Mouse (Mus musculus) heart, adult 8-10 months (tissue): ENCODE measurements at regions not wholly inside any gene's neighbourhood (a gene's known extent, or its start where the extent isn't known, plus 50 kb on each side); places are given as distances from the start of the nearest gene placed in this dataset.
A peak's percentile ranks its signal among the peaks of the same experiment; 100 is the strongest.

Experiments
- DNase-seq: peaks from one replicate; pipeline ENCODE4 v3.0.0; 2022; ENCODE audit warnings: low spot score

DNA sequence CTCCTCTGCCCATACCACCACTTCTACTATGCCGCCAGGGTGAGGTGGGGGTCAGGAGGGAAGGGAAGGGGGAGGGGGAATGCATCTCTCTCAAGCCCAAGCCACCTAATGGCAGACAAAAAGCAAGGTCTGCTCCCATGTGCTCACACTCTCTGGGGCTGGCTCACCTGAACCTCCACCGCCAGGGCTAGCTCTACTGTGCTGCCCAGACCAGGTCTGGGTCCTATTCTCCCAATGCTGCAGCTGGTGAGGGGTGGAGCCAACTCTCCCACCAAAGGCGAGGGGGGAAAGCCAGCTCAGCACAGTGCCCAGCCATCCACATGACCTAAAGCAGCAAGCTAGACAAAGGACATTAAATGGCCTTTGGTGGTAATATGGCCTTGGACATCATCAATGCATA, 158.6 kb downstream of the Chic2 start:
- no peak for DNase-seq

DNA sequence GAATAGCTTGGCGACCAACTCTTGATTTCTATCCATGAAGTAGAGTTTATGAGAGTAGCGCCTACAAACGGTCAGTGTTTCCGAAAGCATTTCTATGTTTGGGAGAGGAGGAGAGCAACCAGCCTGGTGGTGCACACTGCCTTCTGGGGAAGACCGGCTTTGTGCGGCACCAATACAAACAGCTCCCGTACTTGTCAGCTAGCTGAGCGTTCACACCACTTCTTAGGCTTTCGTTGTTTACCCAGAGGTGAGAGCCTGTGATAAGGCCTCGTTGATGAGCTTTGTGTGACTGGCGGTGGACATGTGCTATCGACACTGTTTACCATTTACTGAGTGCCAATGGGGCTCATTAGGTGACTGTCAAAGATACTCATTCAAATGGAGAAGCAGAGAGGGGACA, 162.0 kb downstream of the Chic2 start:
- DNase-seq: no peak

DNA sequence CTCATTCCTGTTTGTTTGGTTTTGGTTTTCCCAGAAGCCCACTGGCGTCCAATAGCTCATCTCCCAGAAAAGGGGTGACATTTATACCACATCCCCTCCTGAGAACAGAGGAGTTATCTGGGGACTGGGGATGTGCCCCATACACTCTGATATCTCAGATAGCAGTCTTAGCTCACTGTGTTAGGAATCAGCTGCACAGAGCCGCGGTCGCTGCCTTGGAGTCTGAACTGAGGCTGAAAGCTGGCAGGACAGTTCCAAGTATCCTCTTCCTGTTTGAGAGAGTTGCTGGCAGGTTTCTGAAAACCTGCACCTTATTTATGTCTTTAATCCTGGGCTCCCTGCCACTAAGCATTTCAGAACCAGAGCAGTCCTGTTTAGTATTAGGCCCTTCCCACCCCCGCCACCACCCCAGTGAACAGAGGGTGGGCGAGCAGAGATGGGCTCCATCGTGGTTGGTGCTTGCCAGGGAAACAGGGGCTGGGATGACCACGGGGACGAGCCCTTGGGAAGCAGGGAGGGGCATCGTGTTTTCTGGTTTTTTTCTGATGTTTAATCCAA, 163.8 kb downstream of the Chic2 start:
- no peak for DNase-seq

GRCm38 (mm10) chr5:74880048-74880437, 164.5 kb downstream of the Chic2 start:
- DNase-seq: no peak

DNA sequence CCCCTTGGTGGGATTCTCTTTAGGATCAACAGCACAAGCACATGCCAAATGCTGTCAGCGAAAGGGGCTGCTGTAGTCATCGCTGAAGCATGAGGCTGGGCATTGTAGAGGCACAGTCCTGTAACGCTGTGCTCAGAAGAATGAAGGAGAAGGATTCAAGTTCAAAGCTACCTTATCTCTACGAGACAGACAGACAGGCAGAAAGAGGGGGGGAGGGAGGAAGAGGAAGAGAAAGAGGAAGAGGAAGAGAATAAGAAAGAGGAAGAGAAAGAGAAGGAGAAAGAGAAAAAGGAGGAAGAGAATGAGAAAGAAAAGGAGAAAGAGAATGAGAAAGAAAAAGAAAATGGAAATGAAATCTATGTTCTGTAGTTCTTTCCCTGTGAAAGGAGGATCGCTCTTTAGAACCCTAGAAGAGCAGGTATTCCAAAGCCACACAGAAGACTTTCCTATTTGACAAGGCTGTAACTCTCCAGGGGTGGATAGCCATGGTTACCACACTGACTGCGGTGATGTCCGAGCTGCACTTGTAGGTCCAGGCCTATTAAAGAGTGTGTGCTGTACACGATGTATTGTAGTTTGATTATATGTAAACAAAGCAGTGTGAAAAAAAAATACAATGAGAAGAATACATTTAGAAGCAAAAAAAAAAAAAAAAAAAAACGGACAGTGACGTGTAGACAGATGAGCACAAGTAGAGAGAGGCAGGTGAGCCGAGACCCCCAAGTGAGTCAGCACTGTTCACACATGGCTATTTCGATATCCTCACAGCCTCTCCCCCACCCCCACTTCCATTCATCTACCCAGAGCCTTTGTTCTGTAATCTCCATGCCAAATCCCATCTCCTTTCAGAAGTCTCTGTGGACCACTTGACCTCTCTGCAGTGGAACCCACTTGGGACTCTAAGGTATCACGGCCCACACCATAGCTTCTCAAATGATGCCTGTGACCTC, 165.2 kb downstream of the Chic2 start:
- no peak for DNase-seq

- no peak for DNase-seq
Measured at GRCm38 (mm10) chr5:74877595-74877994, 167.0 kb downstream of the Chic2 start.

- DNase-seq: no peak
Measured at GRCm38 (mm10) chr5:74877185-74877584, 167.4 kb downstream of the Chic2 start.

GRCm38 (mm10) chr5:74874691-74875090, 169.9 kb downstream of the Chic2 start:
- peak; percentile 18 for DNase-seq

DNA sequence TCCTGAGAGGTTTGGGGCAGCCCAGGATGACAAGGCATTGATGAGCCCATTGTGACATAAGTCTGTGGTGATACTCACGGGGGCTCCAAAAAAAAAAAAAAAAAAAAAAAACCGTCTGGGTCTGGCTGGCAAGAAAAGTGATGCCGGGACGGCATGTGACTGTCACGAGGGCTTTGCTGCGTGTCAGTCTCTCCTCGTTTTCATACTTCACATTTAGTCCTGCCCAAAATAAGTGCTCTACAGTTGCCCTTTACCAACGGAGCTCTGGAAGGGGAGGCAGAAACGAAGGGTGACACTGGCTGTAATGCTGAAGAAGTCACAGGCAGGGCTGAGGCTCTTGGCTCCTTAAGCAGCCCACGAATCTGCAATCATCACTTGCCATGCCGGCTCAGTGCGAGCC, 167.9 kb upstream of the Lnx1 start:
- DNase-seq: no peak

DNA sequence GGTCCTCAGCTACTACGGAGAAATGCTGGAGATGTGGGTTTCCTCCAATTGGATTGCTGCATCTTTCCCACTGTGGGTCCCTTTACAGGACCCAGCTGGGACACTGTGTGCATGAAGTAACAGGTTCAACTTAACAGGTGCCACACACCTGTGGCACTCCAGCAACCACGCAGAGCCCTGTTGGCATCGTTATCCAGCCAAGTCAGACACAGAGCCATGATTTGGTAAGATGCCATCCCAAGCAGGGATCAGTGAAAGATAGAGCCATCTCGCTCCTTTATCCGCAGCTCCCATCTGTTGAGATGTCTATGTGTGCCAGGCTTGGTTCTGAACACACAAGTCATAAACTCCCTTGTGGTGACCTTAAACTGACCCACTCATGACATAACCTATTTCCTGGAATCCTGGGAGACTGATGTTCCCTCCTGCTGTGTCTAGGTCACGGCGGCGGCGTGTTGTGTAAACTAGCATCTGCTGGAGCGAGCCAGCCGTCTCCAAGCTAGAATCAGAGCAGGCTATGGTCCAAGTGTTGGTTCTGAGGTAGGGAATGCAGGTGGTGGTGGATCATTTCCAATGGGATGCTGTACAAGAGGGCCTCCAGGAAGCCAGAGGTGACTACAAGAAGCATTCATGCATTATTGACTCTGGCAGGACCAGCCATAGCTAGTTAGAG, 164.5 kb upstream of the Lnx1 start:
- DNase-seq: no peak

DNA sequence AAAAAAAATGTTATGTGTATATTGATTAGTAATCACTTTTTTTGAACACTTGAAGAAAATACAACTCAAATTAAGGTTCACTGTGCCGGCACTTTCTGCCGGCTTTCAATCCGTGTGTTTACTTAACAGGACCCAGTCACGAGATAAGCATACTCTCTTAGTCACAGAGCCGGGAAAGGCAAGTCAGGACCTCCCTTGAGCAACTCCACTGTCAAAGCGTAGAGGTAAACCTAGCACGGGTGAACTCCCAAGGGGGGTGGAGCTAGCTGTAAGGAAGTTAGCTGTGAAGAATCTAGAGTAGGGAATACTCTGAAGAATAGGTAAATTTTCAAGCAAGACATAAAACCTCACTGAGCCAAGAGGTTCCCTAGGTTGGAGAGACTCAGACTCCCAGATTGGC, 164.0 kb upstream of the Lnx1 start:
- DNase-seq: no peak

- DNase-seq: no peak
Measured at GRCm38 (mm10) chr5:74865446-74865845, 162.7 kb upstream of the Lnx1 start.

DNA sequence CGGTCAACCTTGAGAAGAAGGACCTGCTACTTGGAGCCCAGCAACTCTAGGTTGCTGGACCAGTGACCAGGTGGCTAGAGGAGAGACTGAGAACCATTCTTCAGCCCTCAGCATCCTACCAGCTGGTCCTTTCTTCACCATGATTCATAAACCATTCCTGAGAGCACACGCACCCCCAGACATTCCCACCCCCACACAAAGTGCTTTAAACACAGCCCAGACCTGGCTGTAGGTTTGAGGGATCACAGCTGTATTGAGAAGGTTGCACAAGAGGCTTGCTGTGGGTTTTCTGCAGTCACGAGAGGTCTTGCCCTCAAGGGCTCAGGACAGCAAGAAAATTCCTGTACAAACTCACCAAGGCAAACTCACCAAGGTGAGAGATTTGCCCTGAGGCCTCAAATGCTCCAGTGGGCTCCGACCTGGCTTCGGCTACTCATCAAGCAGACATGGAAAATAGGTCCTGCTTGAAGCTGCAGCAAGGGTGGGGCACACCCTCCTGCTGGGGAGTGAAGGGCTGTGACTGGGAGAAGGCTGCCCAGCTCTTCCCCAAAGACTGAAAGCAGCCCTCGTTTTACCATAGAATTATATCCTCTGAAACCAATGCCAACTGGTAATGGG, 161.9 kb upstream of the Lnx1 start:
- DNase-seq: no peak

- DNase-seq: peak; percentile 35
Measured at GRCm38 (mm10) chr5:74861297-74861696, 158.6 kb upstream of the Lnx1 start.

DNA sequence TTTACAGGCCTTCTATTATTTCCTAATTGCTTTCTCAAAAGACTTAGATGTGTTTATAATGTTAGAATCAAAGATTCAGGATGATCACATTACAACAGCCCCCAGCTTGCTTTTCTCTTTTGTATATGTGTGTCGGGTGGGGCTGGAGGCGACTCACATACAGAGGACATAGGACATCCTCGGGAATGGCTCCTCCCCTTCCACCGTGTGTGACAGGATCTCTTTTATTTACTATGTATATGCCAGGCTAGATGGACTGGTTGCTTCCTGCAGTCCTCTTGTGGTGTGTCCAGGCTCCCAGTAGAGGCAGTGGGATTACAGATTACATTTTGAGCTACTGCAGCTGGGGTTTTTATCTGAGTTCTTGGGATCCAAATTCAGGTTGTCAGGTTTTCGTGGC, 155.1 kb upstream of the Lnx1 start:
- no peak for DNase-seq

GRCm38 (mm10) chr5:74857161-74857560, 154.4 kb upstream of the Lnx1 start:
- no peak for DNase-seq

DNA sequence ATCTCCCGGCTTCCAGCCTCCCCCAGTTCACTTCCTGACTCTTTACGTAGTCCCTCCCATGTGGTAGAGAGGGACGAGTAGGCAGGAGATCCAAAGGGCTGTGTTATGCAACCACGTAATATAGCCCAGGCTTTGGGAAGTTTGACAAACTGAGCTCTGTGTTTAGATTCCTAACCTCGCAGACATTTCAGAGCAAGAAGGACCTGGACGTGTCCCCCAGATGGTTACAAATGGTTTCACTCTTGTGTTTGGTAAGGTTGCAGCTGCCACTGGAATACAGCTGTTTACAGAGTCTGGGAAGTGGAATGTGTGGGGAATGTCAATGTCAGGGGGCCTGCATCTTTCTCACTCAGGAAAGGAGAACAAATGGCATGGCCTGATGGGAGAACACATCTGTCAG, 145.1 kb upstream of the Lnx1 start:
- DNase-seq: no peak

GRCm38 (mm10) chr5:74846674-74847073, 144.0 kb upstream of the Lnx1 start:
- no peak for DNase-seq

DNA sequence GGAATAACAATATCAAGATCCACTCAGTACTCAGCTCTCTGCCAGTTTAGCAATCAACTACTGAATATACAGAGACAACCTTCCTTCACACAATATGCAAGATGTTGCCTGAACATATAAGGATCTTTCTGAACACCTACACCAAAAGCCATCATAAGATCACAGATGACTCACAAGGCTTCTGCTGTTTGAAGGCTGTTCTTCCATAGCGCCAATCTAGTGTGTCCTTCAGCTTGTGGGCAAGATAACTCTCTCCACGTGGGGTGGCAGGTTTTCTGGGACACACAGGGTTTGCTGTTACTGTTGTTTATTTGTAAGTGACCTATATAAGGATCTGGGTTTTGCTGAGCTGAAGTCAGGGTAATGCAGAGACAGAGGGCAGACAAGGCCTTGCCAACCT, 131.7 kb upstream of the Lnx1 start:
- DNase-seq: no peak

- DNase-seq: no peak
Measured at GRCm38 (mm10) chr5:74833887-74834286, 131.2 kb upstream of the Lnx1 start.

DNA sequence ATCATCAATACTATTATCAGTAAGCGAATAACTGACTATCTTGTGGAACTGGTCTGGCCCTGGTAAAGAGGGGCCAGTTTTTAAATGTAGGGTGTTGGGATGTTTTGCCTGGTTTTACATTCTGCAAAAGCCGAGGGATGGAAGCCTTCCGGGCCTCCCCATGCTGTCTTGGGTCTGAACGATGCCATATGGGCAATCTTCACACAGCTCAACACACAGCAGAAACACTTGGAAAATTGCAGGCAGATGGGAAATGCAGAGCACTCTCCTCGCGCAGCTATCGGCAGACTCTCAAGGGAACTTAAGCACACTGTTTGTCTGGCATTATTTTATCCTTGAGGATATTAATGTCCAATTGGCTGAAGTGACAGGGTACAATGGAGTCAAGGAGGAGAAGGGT, 129.3 kb upstream of the Lnx1 start:
- DNase-seq: no peak

DNA sequence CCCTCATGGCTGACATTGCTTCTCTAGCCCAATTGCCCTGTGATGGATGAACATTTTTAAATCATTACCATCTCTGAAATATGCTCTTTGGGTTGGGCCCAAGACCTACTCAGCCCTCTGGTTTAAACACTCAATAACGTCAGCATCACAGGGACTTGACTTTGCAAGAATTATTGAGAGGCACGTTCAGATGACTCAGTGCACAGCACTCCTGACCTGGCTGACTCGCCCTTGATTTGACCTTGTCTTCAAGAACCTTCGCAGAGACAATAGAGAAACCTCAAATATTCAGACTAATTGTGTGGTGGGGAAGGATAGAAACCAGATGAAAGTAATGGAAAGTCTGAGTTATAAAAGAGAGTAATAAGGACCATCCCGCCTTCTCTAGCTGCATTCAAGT, 127.9 kb upstream of the Lnx1 start:
- no peak for DNase-seq
